Mouse (Mus musculus): ENCODE measurements at regions not wholly inside any gene's neighbourhood (a gene's known extent, or its start where the extent isn't known, plus 50 kb on each side); places are given as distances from the start of the nearest gene placed in this dataset.
A peak's percentile ranks its signal among the peaks of the same experiment; 100 is the strongest.
"Not testable (repeated sequence)": the region's sequence is repeated elsewhere in the genome, so short reads cannot be mapped to it uniquely, and the experiment has no call there.

DNA sequence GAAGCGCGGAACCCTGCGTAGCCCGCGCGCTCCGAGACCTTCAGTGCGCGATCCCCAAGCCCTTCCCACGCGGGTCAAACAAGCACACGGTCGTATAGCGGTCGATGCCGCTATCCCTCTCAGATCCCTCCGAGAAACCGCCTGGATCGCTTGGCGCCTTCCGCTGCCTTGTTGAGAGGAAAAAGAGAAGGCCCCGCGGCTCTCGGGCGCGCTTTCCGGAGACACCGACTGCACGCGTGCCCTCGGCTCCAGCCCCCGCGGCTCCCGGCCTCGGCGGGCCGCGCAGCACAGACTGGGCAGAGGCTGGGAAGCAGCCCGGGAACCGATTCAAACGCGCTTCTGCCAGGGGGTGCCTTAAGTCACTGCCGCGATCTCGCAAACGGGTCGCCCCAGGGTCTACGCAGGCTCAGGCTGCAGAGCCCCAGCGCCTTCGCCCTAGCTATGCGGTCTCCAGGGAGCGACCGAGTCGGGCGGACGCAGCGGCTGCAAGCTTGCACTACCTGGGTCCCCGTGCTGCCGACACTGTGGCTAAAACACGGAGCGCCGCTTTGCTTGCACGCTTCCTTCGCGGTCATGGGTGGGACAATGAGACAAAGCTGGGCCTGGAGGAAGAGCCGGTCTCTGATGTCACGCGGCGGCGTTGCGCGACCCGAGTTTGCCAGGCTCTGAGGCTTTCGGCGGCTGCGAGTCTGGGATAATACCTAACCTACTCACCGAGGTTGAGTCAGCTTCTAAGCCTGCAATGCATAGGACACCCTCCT, 87.3 kb downstream of the Crisp4 start:
- Histone ChIP-seq H3K4me3 (replicated peaks) (peak overlapping the region; percentile 59), H3K27me3 (peaks cover 43% of the 10 kb centered on the region), H3K36me3 (no peaks in the 10 kb centered on the region), H3K9ac (peak overlapping the region; percentile 44), H3K27ac (no peak overlapping the region), H3K4me2 (peak overlapping the region; percentile 99), H3K4me1 (peaks cover 20% of the 10 kb centered on the region), H3K9me3 (replicated peaks) (no peaks in the 10 kb centered on the region)
- ATAC-seq (replicated peaks; ENCODE audit: low FRiP score) = peak; percentile 85
- under 1% methylated on average over 73 of the region's 77 CpGs for WGBS

- no peaks in the 10 kb centered on the region for H3K36me3 ChIP-seq
- H3K4me3 ChIP-seq (replicated peaks) = peak overlapping the region; percentile 59
- H3K27ac ChIP-seq = no peak overlapping the region
- ATAC-seq (replicated peaks; ENCODE audit: low FRiP score) = peak; percentile 41
- WGBS = 2% methylated on average over 26 of the region's 26 CpGs
- H3K4me2 ChIP-seq = peak overlapping the region; percentile 99
- no peaks in the 10 kb centered on the region for H3K9me3 ChIP-seq (replicated peaks)
- peaks cover 43% of the 10 kb centered on the region for H3K27me3 ChIP-seq
- H3K4me1 ChIP-seq = peaks cover 20% of the 10 kb centered on the region
- peak overlapping the region; percentile 44 for H3K9ac ChIP-seq
These were observed 88.0 kb downstream of the Crisp4 start for GRCm38 (mm10) chr1:18057646-18058210.

GRCm38 (mm10) chr1:18057003-18057402, 88.7 kb downstream of the Crisp4 start:
- peak overlapping the region; percentile 59 for H3K4me3 ChIP-seq (replicated peaks)
- H3K4me2 ChIP-seq = peak overlapping the region; percentile 99
- not testable (repeated sequence) for H3K9me3 ChIP-seq (replicated peaks); H3K9ac ChIP-seq; H3K36me3 ChIP-seq; ATAC-seq (replicated peaks; ENCODE audit: low FRiP score); H3K27ac ChIP-seq
- peaks cover 43% of the 10 kb centered on the region for H3K27me3 ChIP-seq
- H3K4me1 ChIP-seq = peaks cover 20% of the 10 kb centered on the region
- 7% methylated on average over 11 of the region's 11 CpGs for WGBS

DNA sequence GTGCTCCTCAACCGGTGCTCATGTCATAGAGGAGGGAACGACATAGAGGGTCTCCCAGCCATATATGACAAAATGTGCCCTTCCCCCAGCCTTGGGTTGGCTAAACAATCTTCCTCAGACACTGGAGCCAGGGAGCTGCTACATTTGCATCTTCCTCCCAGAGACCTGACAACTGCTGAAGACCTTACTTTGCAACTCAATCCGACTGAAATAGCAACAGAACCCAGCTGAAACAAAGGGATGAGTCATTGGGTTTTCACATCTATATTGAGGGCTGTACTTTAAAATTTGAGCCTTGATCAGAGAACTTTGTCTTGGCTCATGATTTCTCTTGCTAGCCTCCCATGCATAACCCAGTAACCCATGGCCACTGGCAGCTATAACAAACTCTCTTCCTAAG, 115.5 kb downstream of the Crisp4 start:
- Histone ChIP-seq H3K4me2 (no peak overlapping the region), H3K27ac (no peak overlapping the region), H3K4me1 (no peaks in the 10 kb centered on the region), H3K9me3 (replicated peaks) (no peaks in the 10 kb centered on the region), H3K36me3 (no peaks in the 10 kb centered on the region), H3K9ac (no peak overlapping the region), H3K27me3 (no peaks in the 10 kb centered on the region), H3K4me3 (replicated peaks) (no peak overlapping the region)
- WGBS = 59% methylated on average over 3 of the region's 3 CpGs
- ATAC-seq (replicated peaks; ENCODE audit: low FRiP score) = no peak

DNA sequence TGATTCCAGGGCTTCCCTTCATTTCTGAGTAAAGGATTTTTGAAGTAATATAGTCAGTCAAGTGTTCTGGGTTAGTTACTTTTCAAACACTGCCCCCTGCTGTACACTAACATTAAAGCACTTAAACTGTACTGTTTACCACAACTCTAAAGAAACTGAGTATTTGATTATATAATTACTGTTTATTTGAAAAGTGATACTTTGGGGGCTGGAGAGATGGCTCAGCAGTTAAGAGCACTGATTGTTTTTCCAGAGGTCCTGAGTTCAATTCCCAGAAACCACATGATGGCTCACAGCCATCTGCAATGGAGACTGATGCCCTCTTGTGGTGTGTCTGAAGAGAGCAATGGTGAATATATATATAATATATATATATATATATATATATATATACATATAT, 132.8 kb downstream of the Crisp4 start:
- not testable (repeated sequence) for H3K36me3 ChIP-seq; H3K9ac ChIP-seq; H3K27ac ChIP-seq; ATAC-seq (replicated peaks; ENCODE audit: low FRiP score); H3K4me1 ChIP-seq; H3K9me3 ChIP-seq (replicated peaks); H3K27me3 ChIP-seq; H3K4me3 ChIP-seq (replicated peaks); H3K4me2 ChIP-seq

DNA sequence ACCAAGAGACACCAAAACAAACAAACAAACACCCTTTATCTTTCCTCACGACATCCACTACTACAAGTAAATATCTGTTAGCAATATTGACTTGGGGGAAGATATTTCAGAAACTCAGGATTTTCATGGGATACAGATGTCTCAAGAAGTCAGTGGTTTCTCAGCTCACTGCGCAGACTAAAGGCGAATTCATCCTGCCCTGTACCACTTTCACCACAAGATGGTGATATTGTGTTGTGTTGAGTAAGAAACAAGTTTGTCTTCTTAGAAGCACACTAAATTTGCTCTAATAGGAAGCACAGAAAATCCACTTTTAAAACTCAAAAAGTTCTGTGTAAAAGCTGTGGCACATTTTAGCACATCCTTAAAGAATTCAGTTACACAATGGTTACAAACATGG, 165.1 kb downstream of the Crisp4 start:
- no peaks in the 10 kb centered on the region for H3K9me3 ChIP-seq (replicated peaks)
- no peak overlapping the region for H3K4me3 ChIP-seq (replicated peaks)
- no peaks in the 10 kb centered on the region for H3K36me3 ChIP-seq
- no peak overlapping the region for H3K4me2 ChIP-seq
- WGBS = 14% methylated on average over 3 of the region's 3 CpGs
- H3K27me3 ChIP-seq = no peaks in the 10 kb centered on the region
- H3K27ac ChIP-seq = no peak overlapping the region
- H3K9ac ChIP-seq = no peak overlapping the region
- H3K4me1 ChIP-seq = no peaks in the 10 kb centered on the region
- ATAC-seq (replicated peaks; ENCODE audit: low FRiP score) = no peak

GRCm38 (mm10) chr1:17978086-17978485, 167.6 kb downstream of the Crisp4 start:
- no peaks in the 10 kb centered on the region for H3K27me3 ChIP-seq
- H3K4me2 ChIP-seq = no peak overlapping the region
- H3K27ac ChIP-seq = no peak overlapping the region
- H3K4me3 ChIP-seq (replicated peaks) = no peak overlapping the region
- H3K9ac ChIP-seq = no peak overlapping the region
- no peaks in the 10 kb centered on the region for H3K4me1 ChIP-seq
- ATAC-seq (replicated peaks; ENCODE audit: low FRiP score) = no peak
- H3K9me3 ChIP-seq (replicated peaks) = no peaks in the 10 kb centered on the region
- 76% methylated on average over 2 of the region's 2 CpGs for WGBS
- no peaks in the 10 kb centered on the region for H3K36me3 ChIP-seq

- not testable (repeated sequence) for H3K9ac ChIP-seq; H3K9me3 ChIP-seq (replicated peaks); H3K4me1 ChIP-seq; ATAC-seq (replicated peaks; ENCODE audit: low FRiP score); H3K27me3 ChIP-seq; H3K36me3 ChIP-seq; H3K4me2 ChIP-seq; H3K4me3 ChIP-seq (replicated peaks); H3K27ac ChIP-seq
- 98% methylated on average over 17 of the region's 21 CpGs for WGBS
These were observed 188.8 kb downstream of the Crisp4 start for GRCm38 (mm10) chr1:17956881-17957280.

DNA sequence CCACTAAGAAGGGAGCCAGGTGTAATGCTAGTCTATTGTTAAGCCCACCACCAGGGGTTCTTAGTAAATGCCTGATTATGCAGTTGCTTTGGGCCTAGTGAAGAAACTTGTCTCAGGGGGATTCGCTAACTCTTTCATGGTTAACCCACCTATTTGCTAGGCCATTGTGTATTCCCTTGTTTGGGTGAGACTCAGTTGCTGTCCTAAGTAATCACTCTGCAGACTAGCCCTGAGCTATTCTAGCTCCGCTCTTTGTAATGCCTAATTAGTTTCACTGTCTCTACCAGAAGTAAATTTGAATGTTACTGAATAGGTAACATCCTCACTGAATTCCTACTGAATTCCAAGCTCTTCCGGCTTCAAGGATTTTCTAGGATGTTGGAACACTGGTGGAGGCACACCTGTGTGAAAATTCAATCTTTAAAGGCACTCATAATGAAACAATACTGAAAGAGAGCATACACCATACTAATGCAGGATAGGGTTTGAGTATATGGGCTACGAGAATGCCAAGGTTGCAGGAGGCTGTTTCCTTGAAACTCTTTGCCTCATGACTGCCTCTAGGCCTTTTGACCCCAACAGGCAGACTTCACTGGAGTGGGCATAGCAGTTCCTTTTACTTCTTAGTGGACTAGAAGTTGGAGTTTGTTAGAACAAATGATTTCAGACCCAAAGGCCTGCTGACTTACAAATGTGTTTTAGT, 213.4 kb downstream of the Crisp4 start:
- H3K9ac ChIP-seq; H3K4me2 ChIP-seq; H3K4me1 ChIP-seq; H3K27me3 ChIP-seq; H3K9me3 ChIP-seq (replicated peaks); H3K4me3 ChIP-seq (replicated peaks); H3K36me3 ChIP-seq; H3K27ac ChIP-seq; ATAC-seq (replicated peaks; ENCODE audit: low FRiP score): not testable (repeated sequence)
- WGBS = 86% methylated on average over 4 of the region's 4 CpGs

Measured in kidney, embryonic 15.5 days (tissue).